Mouse (Mus musculus) left cerebral cortex, postnatal 36 days (tissue): ENCODE results near the gene Dcn. TPM values are rescaled to one million over a fixed set of nuclear protein-coding genes. Genes with fewer than 3 reads are reported as not detected.

Experiments
- DNase-seq, 2 experiments: peaks; one replicate each; pipeline ENCODE4 v3.0.0; 2021 to 2022; ENCODE audit warnings: low spot score in 2 of 2, mixed read lengths in 1 of 2
- intact Hi-C: fragments of 180-260 bp; cut with DNase I; formaldehyde crosslinking; loops from one replicate; pipeline ENCODE4 v1.15.1; 2025
- total RNA-seq, 2 experiments: library from RNA; stranded (reverse); gene quantifications; 2 replicates each; pipeline ENCODE4 v1.2.3; 2021

Dcn gene
- total RNA-seq, 2 experiments from 2014 or later = 14.1 to 17.6 TPM

GRCm38 (mm10) chr10:97536921-97537320 lies 57.5 kb downstream of the Dcn start:
- no peak for DNase-seq
- intact Hi-C loops = no loop called here

DNA sequence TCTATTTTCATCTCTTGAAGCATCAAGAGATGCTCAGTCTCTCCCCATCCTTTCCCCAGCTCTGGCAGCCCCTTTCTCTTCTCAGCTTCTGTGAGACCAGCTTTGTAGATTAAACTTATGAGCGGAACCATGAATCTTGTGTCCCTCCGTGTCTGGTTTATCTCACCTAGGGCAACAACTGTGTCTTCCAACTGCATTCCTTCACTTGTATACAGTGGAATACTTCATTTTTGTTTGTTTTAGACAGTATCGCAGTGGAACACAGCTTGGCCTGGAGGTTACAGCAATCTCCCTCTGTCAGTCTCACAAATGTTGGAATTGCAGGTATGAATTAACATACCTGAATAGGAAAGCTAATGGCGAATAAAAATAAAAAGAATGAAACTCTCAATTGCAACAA lies 58.8 kb downstream of the Dcn start:
- intact Hi-C loops = no loop called here

GRCm38 (mm10) chr10:97547740-97548139 lies 68.3 kb downstream of the Dcn start:
- intact Hi-C loops = no loop called here

More for the DNA sequence above, 58.8 kb downstream of the Dcn start:
- DNase-seq = no peak

GRCm38 (mm10) chr10:97564957-97565856 lies 85.8 kb downstream of the Dcn start, which contains the start of gene Lum:
Gene Lum (plus strand): TSS chr10:97565128.
- DNase-seq = no peak
- intact Hi-C loops = no loop called here

More at GRCm38 (mm10) chr10:97547740-97548139, 68.3 kb downstream of the Dcn start:
- DNase-seq = no peak

- DNase-seq = no peak
- intact Hi-C loops = no loop called here
These were observed 88.2 kb downstream of the Dcn start for GRCm38 (mm10) chr10:97567489-97568135.

Other genes with a start within 250 kb of the Dcn start
- 1 to 10 TPM; 1.5 to 2.3 TPM for gene Lum, start 85.5 kb downstream of the Dcn start, total RNA-seq
- not detected for gene Kera, start 127.3 kb downstream of the Dcn start, total RNA-seq
- gene Epyc, start 164.5 kb downstream of the Dcn start, total RNA-seq = under 1 TPM in 1 of 2 experiments, not detected in 1; 0.17 TPM
- gene Ccer1, start 213.4 kb downstream of the Dcn start, total RNA-seq = not detected
- gene C030005K15Rik, start 247.1 kb downstream of the Dcn start, total RNA-seq = under 1 TPM in 1 of 2 experiments, not detected in 1; 0.48 TPM